Mouse (Mus musculus) T-helper 17 cell (primary cell): ENCODE data around the gene Slc4a8.

Source experiments
- in situ Hi-C, 2 experiments: fragments of 300-600 bp; cut with MboI, MseI; formaldehyde crosslinking; loops; 1 replicate in 1 of 2; 2 replicates in 1 of 2; pipeline ENCODE4 v1.15.1; 2025; ENCODE audit warnings: high pct_unique_total_duplicates in 2 of 2

Slc4a8 gene

GRCm38 (mm10) chr15:100739442-100739841 is 22.1 kb upstream of the Slc4a8 start:
- in situ Hi-C loops: no loop called here

GRCm38 (mm10) chr15:100743238-100743637 is 18.3 kb upstream of the Slc4a8 start:
- in situ Hi-C loops: no loop called here

- in situ Hi-C loops: no loop called here
Observed at GRCm38 (mm10) chr15:100746478-100747120, 14.9 kb upstream of the Slc4a8 start.

GRCm38 (mm10) chr15:100747121-100747963 is 14.2 kb upstream of the Slc4a8 start:
- in situ Hi-C loops: no loop called here

- in situ Hi-C loops: no loop called here
Observed at GRCm38 (mm10) chr15:100748584-100748983, 13.0 kb upstream of the Slc4a8 start.

GRCm38 (mm10) chr15:100749751-100750538 is 11.6 kb upstream of the Slc4a8 start:
- in situ Hi-C loops: loop anchor here (5.0 to 10.0 kb wide), 2 partner anchors 517 to 1455 kb away; partner anchors contain the start of genes Csad (in 1 of the 2) and Zfp740 (in 1 of the 2)

- in situ Hi-C loops: loop anchor here (5.0 to 10.0 kb wide), 2 partner anchors 515 to 1452 kb away; partner anchors contain the start of genes Csad (in 1 of the 2) and Zfp740 (in 1 of the 2)
Observed at GRCm38 (mm10) chr15:100752439-100752838, 9.1 kb upstream of the Slc4a8 start.

- in situ Hi-C loops: loop anchor here (5.0 to 10.0 kb wide), 2 partner anchors 514 to 1452 kb away; partner anchors contain the start of genes Csad (in 1 of the 2) and Zfp740 (in 1 of the 2)
Observed at GRCm38 (mm10) chr15:100753045-100753444, 8.5 kb upstream of the Slc4a8 start.

GRCm38 (mm10) chr15:100754041-100754440 is 7.5 kb upstream of the Slc4a8 start:
- in situ Hi-C loops: loop anchor here (5.0 to 10.0 kb wide), 2 partner anchors 513 to 1451 kb away; partner anchors contain the start of genes Csad (in 1 of the 2) and Zfp740 (in 1 of the 2)

GRCm38 (mm10) chr15:100754805-100755497 is 6.6 kb upstream of the Slc4a8 start:
- in situ Hi-C loops: loop anchor here (5.0 to 10.0 kb wide), 2 partner anchors 512 to 1450 kb away; partner anchors contain the start of genes Csad (in 1 of the 2) and Zfp740 (in 1 of the 2)

- in situ Hi-C loops: loop anchor here in 1 of 2 experiments (10.0 kb wide), 1 partner anchor 1449 kb away; the partner anchor contains the start of genes Csad and Zfp740
Observed at GRCm38 (mm10) chr15:100755498-100755859, 6.1 kb upstream of the Slc4a8 start.

GRCm38 (mm10) chr15:100755881-100756624 is 5.5 kb upstream of the Slc4a8 start:
- in situ Hi-C loops: loop anchor here in 1 of 2 experiments (10.0 kb wide), 1 partner anchor 1449 kb away; the partner anchor contains the start of genes Csad and Zfp740

- in situ Hi-C loops: loop anchor here in 1 of 2 experiments (10.0 kb wide), 1 partner anchor 1447 kb away; the partner anchor contains the start of genes Csad and Zfp740
Observed at GRCm38 (mm10) chr15:100757527-100757978, 4.0 kb upstream of the Slc4a8 start.

- in situ Hi-C loops: loop anchor here in 1 of 2 experiments (10.0 kb wide), 1 partner anchor 1446 kb away; the partner anchor contains the start of genes Csad and Zfp740
Observed at GRCm38 (mm10) chr15:100759286-100759685, 2.3 kb upstream of the Slc4a8 start.

- in situ Hi-C loops: loop anchor here in 1 of 2 experiments (5.0 kb wide), 1 partner anchor 34 kb away; the partner anchor contains the start of gene Galnt6
Observed at GRCm38 (mm10) chr15:100761036-100761418, 520 bp upstream of the Slc4a8 start.

GRCm38 (mm10) chr15:100762649-100763048 is 1.1 kb downstream of the Slc4a8 start:
- in situ Hi-C loops: loop anchor here in 1 of 2 experiments (5.0 kb wide), 1 partner anchor 35 kb away; the partner anchor contains the start of gene Galnt6

- in situ Hi-C loops: loop anchor here in 1 of 2 experiments (5.0 kb wide), 1 partner anchor 37 kb away; the partner anchor contains the start of gene Galnt6
Observed at GRCm38 (mm10) chr15:100764163-100764951, 2.8 kb downstream of the Slc4a8 start.

- in situ Hi-C loops: no loop called here
Observed at GRCm38 (mm10) chr15:100766826-100767225, 5.3 kb downstream of the Slc4a8 start.
